Mouse (Mus musculus): ENCODE measurements at regions not wholly inside any gene's neighbourhood (a gene's known extent, or its start where the extent isn't known, plus 50 kb on each side); places are given as distances from the start of the nearest gene placed in this dataset.

GRCm38 (mm10) chr3:52446500-52446899 lies 178.4 kb downstream of the Foxo1 start:
- no peak overlapping the region for H3K4me3 ChIP-seq (ENCODE audit: low read depth, low read length)
- H3K36me3 ChIP-seq (replicated peaks), result no peaks in the 10 kb centered on the region
- ATAC-seq (ENCODE audit: extremely low read depth, insufficient number of reproducible peaks, low FRiP score, poor library complexity, severe bottlenecking), result no peak
- TF ChIP-seq GATA1 (IDR thresholded peaks at IDR 0.05; ENCODE audit: borderline replicate concordance, low read length) (no peak), CTCF (IDR thresholded peaks at IDR 0.05; ENCODE audit: low read depth, low read length) (no peak), TAL1 (conservative IDR thresholded peaks at IDR 0.05; ENCODE audit: low read depth, low read length) (no peak), GATA2 (IDR thresholded peaks at IDR 0.05; ENCODE audit: borderline replicate concordance, low read depth, low read length) (no peak), POLR2AphosphoS5 (IDR thresholded peaks at IDR 0.05; ENCODE audit: insufficient replicate concordance, low read depth, low read length) (no peak)
- no peaks in the 10 kb centered on the region for H3K4me1 ChIP-seq (ENCODE audit: insufficient read depth, low read depth, low read length)
- no peaks in the 10 kb centered on the region for H3K27me3 ChIP-seq (ENCODE audit: insufficient read depth, low read length)
- DNase-seq (ENCODE audit: low spot score), result no peak
- peaks cover 52% of the 10 kb centered on the region for H3K9me3 ChIP-seq (replicated peaks)

- Histone ChIP-seq H3K27me3 (ENCODE audit: insufficient read depth, low read length) (no peaks in the 10 kb centered on the region), H3K36me3 (replicated peaks) (no peaks in the 10 kb centered on the region), H3K4me1 (ENCODE audit: insufficient read depth, low read depth, low read length) (no peaks in the 10 kb centered on the region), H3K4me3 (ENCODE audit: low read depth, low read length) (no peak overlapping the region), H3K9me3 (replicated peaks) (peaks cover 50% of the 10 kb centered on the region)
- TF ChIP-seq CTCF (IDR thresholded peaks at IDR 0.05; ENCODE audit: low read depth, low read length), result no peak
- TF ChIP-seq GATA1 (IDR thresholded peaks at IDR 0.05; ENCODE audit: borderline replicate concordance, low read length), result no peak
- no peak for TF ChIP-seq TAL1 (conservative IDR thresholded peaks at IDR 0.05; ENCODE audit: low read depth, low read length)
- no peak for TF ChIP-seq GATA2 (IDR thresholded peaks at IDR 0.05; ENCODE audit: borderline replicate concordance, low read depth, low read length)
- TF ChIP-seq POLR2AphosphoS5 (IDR thresholded peaks at IDR 0.05; ENCODE audit: insufficient replicate concordance, low read depth, low read length), result no peak
- DNase-seq (ENCODE audit: low spot score), result no peak
- ATAC-seq (ENCODE audit: extremely low read depth, insufficient number of reproducible peaks, low FRiP score, poor library complexity, severe bottlenecking), result no peak
These were observed 176.4 kb downstream of the Foxo1 start for GRCm38 (mm10) chr3:52444420-52445119.

GRCm38 (mm10) chr3:52443856-52444255 lies 175.7 kb downstream of the Foxo1 start:
- TF ChIP-seq TAL1 (conservative IDR thresholded peaks at IDR 0.05; ENCODE audit: low read depth, low read length) (no peak), GATA1 (IDR thresholded peaks at IDR 0.05; ENCODE audit: borderline replicate concordance, low read length) (no peak), GATA2 (IDR thresholded peaks at IDR 0.05; ENCODE audit: borderline replicate concordance, low read depth, low read length) (no peak), POLR2AphosphoS5 (IDR thresholded peaks at IDR 0.05; ENCODE audit: insufficient replicate concordance, low read depth, low read length) (no peak), CTCF (IDR thresholded peaks at IDR 0.05; ENCODE audit: low read depth, low read length) (no peak)
- Histone ChIP-seq H3K4me1 (ENCODE audit: insufficient read depth, low read depth, low read length) (no peaks in the 10 kb centered on the region), H3K9me3 (replicated peaks) (peaks cover 53% of the 10 kb centered on the region), H3K27me3 (ENCODE audit: insufficient read depth, low read length) (no peaks in the 10 kb centered on the region), H3K4me3 (ENCODE audit: low read depth, low read length) (no peak overlapping the region), H3K36me3 (replicated peaks) (no peaks in the 10 kb centered on the region)
- ATAC-seq (ENCODE audit: extremely low read depth, insufficient number of reproducible peaks, low FRiP score, poor library complexity, severe bottlenecking) (no peak), DNase-seq (ENCODE audit: low spot score) (no peak)

- no peaks in the 10 kb centered on the region for H3K4me1 ChIP-seq (ENCODE audit: insufficient read depth, low read depth, low read length)
- ATAC-seq (ENCODE audit: extremely low read depth, insufficient number of reproducible peaks, low FRiP score, poor library complexity, severe bottlenecking) (no peak), DNase-seq (ENCODE audit: low spot score) (no peak)
- no peak overlapping the region for H3K4me3 ChIP-seq (ENCODE audit: low read depth, low read length)
- H3K27me3 ChIP-seq (ENCODE audit: insufficient read depth, low read length), result no peaks in the 10 kb centered on the region
- no peaks in the 10 kb centered on the region for H3K36me3 ChIP-seq (replicated peaks)
- TF ChIP-seq CTCF (IDR thresholded peaks at IDR 0.05; ENCODE audit: low read depth, low read length) (no peak), GATA1 (IDR thresholded peaks at IDR 0.05; ENCODE audit: borderline replicate concordance, low read length) (no peak), GATA2 (IDR thresholded peaks at IDR 0.05; ENCODE audit: borderline replicate concordance, low read depth, low read length) (no peak), POLR2AphosphoS5 (IDR thresholded peaks at IDR 0.05; ENCODE audit: insufficient replicate concordance, low read depth, low read length) (no peak), TAL1 (conservative IDR thresholded peaks at IDR 0.05; ENCODE audit: low read depth, low read length) (no peak)
- H3K9me3 ChIP-seq (replicated peaks), result peaks cover 23% of the 10 kb centered on the region
These were observed 161.0 kb downstream of the Foxo1 start for GRCm38 (mm10) chr3:52429014-52429589.

- no peaks in the 10 kb centered on the region for H3K36me3 ChIP-seq (replicated peaks)
- H3K4me1 ChIP-seq (ENCODE audit: insufficient read depth, low read depth, low read length), result no peaks in the 10 kb centered on the region
- H3K27me3 ChIP-seq (ENCODE audit: insufficient read depth, low read length), result no peaks in the 10 kb centered on the region
- TF ChIP-seq TAL1 (conservative IDR thresholded peaks at IDR 0.05; ENCODE audit: low read depth, low read length) (no peak), GATA2 (IDR thresholded peaks at IDR 0.05; ENCODE audit: borderline replicate concordance, low read depth, low read length) (no peak), CTCF (IDR thresholded peaks at IDR 0.05; ENCODE audit: low read depth, low read length) (no peak), POLR2AphosphoS5 (IDR thresholded peaks at IDR 0.05; ENCODE audit: insufficient replicate concordance, low read depth, low read length) (no peak), GATA1 (IDR thresholded peaks at IDR 0.05; ENCODE audit: borderline replicate concordance, low read length) (no peak)
- DNase-seq (ENCODE audit: low spot score), result no peak
- peaks cover 28% of the 10 kb centered on the region for H3K9me3 ChIP-seq (replicated peaks)
- no peak for ATAC-seq (ENCODE audit: extremely low read depth, insufficient number of reproducible peaks, low FRiP score, poor library complexity, severe bottlenecking)
- H3K4me3 ChIP-seq (ENCODE audit: low read depth, low read length), result no peak overlapping the region
These were observed 154.7 kb downstream of the Foxo1 start for GRCm38 (mm10) chr3:52422826-52423225.

GRCm38 (mm10) chr3:52416261-52416660 lies 148.1 kb downstream of the Foxo1 start:
- H3K4me1 ChIP-seq (ENCODE audit: insufficient read depth, low read depth, low read length), result no peaks in the 10 kb centered on the region
- no peak for DNase-seq (ENCODE audit: low spot score)
- ATAC-seq (ENCODE audit: extremely low read depth, insufficient number of reproducible peaks, low FRiP score, poor library complexity, severe bottlenecking), result no peak
- H3K36me3 ChIP-seq (replicated peaks), result no peaks in the 10 kb centered on the region
- H3K27me3 ChIP-seq (ENCODE audit: insufficient read depth, low read length), result no peaks in the 10 kb centered on the region
- TF ChIP-seq GATA2 (IDR thresholded peaks at IDR 0.05; ENCODE audit: borderline replicate concordance, low read depth, low read length) (no peak), TAL1 (conservative IDR thresholded peaks at IDR 0.05; ENCODE audit: low read depth, low read length) (no peak), GATA1 (IDR thresholded peaks at IDR 0.05; ENCODE audit: borderline replicate concordance, low read length) (no peak), POLR2AphosphoS5 (IDR thresholded peaks at IDR 0.05; ENCODE audit: insufficient replicate concordance, low read depth, low read length) (no peak), CTCF (IDR thresholded peaks at IDR 0.05; ENCODE audit: low read depth, low read length) (no peak)
- peaks cover 58% of the 10 kb centered on the region for H3K9me3 ChIP-seq (replicated peaks)
- H3K4me3 ChIP-seq (ENCODE audit: low read depth, low read length), result no peak overlapping the region
